Mouse (Mus musculus) bone marrow macrophage, adult 2 months (primary cell): Measurements from ENCODE around the gene Areg.

Experiments used
- CTCF ChIP-seq: IDR thresholded peaks from 2 replicates; pipeline ENCODE4 v1.5.1; 2012; ENCODE audit warnings: low read depth, mild to moderate bottlenecking, low read length, moderate library complexity
- POLR2A ChIP-seq: IDR thresholded peaks from 2 replicates; pipeline ENCODE4 v1.6.1; 2012; ENCODE audit warnings: mild to moderate bottlenecking, low read depth, low read length, borderline replicate concordance

DNA sequence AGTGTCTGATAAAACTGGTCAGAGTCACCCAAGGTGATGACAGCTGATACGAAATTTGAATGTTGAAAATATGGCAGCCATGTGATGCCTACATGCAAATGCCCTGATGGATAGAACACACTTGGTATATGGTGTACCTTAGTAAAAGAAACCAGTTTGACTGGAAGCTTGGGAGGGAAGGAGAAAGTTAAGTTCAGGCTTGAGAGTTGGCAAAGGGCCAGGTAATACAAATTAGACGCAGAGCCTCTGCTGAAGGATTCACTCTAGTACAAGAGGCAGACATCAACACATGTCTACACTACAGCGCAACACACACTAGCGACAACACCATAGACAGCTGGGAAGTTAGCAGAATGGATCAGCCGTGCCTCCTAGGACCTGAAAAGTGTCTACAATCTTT lies 27.2 kb downstream of the Areg start:
- TF ChIP-seq POLR2A (no peak), CTCF (no peak)
